Mouse (Mus musculus) monocyte, adult 2 months (primary cell): Measurements from ENCODE around the gene Myl7.
"Not testable (repeated sequence)": the region's sequence is repeated elsewhere in the genome, so short reads cannot be mapped to it uniquely, and the experiment has no call there.

Source experiments
- DNase-seq, 2 experiments: peaks; one replicate each; pipeline ENCODE4 v3.0.0; 2022; ENCODE audit warnings: low spot score in 2 of 2, low read depth in 1 of 2

Gene Myl7

GRCm38 (mm10) chr11:5898531-5898930 lies at the start of gene Myl7:
TSS of gene Myl7 (minus strand) at chr11:5898782.
- no peak for DNase-seq

- DNase-seq = no peak
These were observed 49.2 kb upstream of the Myl7 start for GRCm38 (mm10) chr11:5947796-5948195.

- no peak for DNase-seq
These were observed 46.5 kb upstream of the Myl7 start for GRCm38 (mm10) chr11:5945096-5945495.

- no peak for DNase-seq
These were observed 44.4 kb upstream of the Myl7 start for GRCm38 (mm10) chr11:5942966-5943365.

DNA sequence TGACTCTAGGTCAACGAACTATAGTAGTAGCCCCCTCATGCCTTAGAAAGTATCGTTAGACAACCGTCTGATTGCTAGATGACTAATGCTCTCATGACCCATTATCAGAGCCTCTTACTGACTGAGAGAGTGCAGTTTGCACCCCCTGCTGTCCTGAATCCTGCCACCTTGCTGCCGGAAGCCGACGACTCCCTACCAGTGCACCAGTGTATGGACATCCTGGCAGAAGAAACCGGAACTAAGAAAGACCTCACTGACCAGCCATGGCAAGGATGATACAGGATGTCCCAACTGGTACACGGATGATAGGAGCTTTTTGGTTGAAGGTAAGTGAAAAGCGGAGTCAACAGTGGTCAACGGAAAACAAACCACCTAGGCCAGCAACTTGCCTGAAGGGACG lies 35.9 kb upstream of the Myl7 start:
- DNase-seq = not testable (repeated sequence)

- not testable (repeated sequence) for DNase-seq
These were observed 33.4 kb upstream of the Myl7 start for GRCm38 (mm10) chr11:5931947-5932346.

DNA sequence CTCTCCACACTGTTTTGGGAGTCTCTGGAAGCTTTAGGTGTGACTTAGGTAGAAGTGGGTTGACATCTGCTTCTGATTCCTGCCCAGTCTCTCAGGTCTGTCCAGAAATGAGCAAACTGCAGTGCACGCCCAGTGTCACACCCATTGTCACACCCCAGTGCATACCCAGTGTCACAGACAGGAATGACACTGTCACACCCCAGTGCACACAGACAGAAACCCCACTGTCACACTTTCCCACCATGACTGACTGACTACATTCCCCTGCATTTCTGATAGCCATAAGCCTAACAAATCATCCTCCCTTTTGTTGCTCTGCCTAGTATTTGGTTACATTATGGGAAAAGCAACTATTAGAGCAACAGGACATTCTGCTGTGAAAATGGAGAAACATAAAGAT lies 32.0 kb upstream of the Myl7 start:
- DNase-seq = no peak

DNA sequence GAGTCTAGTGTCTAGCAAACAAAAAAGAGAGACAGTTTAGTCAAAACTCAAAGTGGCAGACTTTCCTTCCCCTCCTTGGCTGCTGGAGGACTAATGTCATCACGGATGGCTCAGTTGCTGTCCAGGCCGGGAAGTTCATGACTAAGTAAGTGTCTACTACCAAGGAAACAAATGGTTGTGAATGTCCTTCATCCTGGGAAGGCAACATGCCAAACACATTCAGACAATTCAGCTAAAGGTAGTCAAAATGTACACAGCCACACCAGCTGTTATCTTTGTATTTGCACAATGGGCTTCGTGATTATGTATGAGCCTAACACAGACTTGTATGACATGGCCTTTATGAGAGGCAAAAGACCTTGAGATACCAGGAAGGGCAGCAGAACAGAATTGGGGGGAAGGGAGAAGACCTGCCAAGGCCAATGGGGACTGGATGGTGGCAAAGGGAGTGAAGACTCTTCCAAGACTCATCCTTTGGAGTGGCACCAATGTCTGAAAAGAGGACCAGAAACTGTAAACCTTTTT lies 28.2 kb upstream of the Myl7 start:
- DNase-seq = no peak

- DNase-seq = no peak
These were observed 26.1 kb upstream of the Myl7 start for GRCm38 (mm10) chr11:5924699-5925098.

GRCm38 (mm10) chr11:5920323-5920960 lies 21.9 kb upstream of the Myl7 start:
- DNase-seq = no peak

DNA sequence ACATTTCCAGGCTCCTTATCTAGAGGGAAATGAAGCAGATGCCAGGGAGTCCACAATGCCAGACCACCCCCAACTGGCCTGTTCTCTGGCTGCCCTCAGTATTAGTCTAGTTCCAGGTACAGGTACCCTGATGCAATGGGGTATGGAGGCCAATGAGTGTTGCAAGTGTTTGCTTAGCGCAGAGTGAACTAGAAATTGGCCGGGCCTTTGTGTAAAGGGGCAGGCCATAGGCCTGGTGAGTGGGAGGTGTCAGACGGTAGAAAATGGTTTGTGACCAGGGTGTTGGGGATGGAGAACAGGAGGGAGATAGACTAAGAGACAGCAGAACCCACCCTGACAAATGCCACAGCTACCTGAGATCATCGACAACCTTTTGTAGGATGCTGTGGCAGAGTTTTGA lies 21.0 kb upstream of the Myl7 start:
- DNase-seq = no peak

GRCm38 (mm10) chr11:5918111-5918510 lies 19.5 kb upstream of the Myl7 start:
- no peak for DNase-seq

DNA sequence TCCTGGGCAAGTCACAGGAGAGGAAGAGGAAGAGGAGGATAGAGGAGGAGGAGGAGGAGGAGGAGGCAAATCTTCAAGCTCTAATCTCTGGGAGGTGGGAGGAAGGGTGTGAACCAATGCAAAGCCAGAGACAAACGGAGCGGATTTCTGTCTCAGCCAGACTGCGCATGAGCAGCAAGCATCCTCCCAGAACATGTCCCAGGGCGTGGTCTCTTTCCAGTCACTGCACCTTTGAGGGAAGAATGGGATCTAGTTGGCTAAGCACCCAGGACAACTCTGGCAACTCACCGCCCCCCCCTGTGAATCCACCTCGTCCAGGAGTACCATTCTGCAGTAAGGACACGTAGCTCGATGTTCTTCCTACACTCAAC lies 17.6 kb upstream of the Myl7 start:
- DNase-seq = no peak

- no peak for DNase-seq
These were observed 17.0 kb upstream of the Myl7 start for GRCm38 (mm10) chr11:5915429-5916177.

DNA sequence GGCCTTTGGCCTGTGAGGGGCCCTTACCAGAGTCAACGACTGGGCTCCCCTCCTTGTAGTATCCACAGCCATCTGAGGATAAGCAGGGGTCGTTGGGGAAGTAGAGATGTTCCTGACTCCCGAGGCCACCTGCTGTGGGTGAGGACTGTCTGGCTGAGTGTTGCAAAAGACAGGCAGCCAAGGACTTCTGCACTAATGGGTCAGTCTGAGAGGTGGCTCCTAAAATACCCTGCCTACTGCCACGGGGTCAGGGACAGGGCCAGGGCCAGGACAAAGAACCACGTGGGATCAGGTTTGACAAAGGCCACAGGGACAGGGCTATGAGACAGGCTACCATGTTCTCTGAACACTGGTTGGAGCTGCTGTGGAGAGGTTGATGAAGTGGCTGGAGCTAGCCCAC lies 16.4 kb upstream of the Myl7 start:
- DNase-seq = no peak

DNA sequence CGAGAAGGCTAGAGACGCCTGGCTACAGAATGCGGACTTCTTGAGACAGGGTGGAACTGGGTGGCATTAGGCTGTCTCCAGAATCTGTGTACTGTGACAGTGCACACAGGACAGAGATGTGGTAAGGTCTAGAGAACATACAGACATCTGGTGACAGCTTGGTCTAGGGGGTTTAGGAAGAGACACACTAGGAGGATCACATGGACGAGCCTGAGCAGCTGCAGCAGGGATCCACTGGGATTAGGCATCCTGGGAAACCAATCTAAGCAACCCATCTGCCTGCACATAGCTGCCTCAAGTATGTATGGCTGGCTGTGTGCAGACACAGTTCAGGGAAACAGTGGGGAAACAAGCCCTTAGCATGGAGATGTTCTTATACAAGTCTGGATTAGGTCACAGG lies 15.4 kb upstream of the Myl7 start:
- no peak for DNase-seq

GRCm38 (mm10) chr11:5913256-5913655 lies 14.7 kb upstream of the Myl7 start:
- no peak for DNase-seq

GRCm38 (mm10) chr11:5912635-5913034 lies 14.1 kb upstream of the Myl7 start:
- no peak for DNase-seq

- no peak for DNase-seq
These were observed 10.1 kb upstream of the Myl7 start for GRCm38 (mm10) chr11:5908642-5909041.

DNA sequence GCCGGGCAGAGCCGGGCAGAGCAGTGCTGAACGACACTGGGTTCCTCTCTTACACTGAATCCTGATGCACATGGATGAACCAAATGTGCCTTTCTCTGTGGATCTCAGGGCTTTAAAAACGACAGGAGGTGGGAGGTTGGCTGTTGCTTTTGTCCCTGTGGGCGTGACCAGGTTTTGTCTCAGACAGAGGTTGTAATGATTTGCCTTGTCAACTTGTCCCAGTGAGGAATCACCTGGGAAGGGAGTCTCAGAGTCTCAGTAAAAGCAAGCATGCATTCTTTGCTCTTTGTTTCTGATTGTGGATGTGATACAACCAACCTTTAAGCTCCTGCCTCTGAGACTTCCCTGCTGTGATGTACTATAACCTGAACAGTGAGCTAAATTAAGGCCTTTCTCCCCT lies 8.5 kb upstream of the Myl7 start:
- no peak for DNase-seq

DNA sequence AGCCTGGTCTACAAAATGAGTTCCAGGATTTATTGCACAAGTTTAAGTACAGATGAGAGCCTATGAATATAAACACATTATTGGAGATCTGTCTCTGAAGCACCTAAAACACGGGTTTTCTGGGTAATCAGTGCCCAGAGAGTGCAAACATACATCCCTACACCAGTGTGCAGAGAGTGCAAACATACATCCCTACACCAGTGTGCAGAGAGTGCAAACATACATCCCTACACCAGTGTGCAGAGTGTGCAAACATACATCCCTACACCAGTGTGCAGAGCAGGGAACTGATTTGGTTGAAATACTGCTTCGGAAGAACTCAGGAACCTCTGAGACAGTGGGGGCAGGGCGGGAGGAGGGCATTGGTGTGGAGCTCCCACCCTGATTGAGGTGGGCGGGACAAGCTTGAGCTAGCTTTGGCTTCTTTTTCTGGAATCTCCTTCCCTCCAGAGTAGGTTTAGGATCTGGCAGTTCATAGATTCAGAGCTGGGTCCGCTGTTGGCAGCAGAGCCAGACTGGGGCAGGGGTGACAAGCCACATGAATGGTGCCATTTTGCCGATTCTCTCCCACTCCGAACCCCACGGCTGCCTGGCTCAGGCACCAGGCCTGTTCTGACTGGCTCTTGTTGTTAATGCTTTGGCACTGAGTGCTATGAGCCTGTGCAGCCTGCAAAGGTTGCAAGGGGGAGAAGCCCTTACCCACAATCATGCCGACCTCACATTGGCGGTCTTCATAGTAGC lies 7.4 kb upstream of the Myl7 start:
- DNase-seq = no peak

- no peak for DNase-seq
These were observed 6.3 kb upstream of the Myl7 start for GRCm38 (mm10) chr11:5904871-5905270.
